Mouse (Mus musculus) left cerebral cortex, postnatal 36 days (tissue): ENCODE results near the gene Tardbp. TPM values are rescaled to one million over a fixed set of nuclear protein-coding genes. Genes with fewer than 3 reads are reported as not detected.
A peak's percentile ranks its signal among the peaks of the same experiment; 100 is the strongest.

Source experiments
- DNase-seq, 2 experiments: peaks; one replicate each; pipeline ENCODE4 v3.0.0; 2021 to 2022; ENCODE audit warnings: low spot score in 2 of 2, mixed read lengths in 1 of 2
- intact Hi-C: fragments of 180-260 bp; cut with DNase I; formaldehyde crosslinking; loops from one replicate; pipeline ENCODE4 v1.15.1; 2025
- total RNA-seq, 2 experiments: library from RNA; stranded (reverse); gene quantifications; 2 replicates each; pipeline ENCODE4 v1.2.3; 2021

Tardbp gene
- 100 to 1,000 TPM; 151 to 208 TPM for total RNA-seq

GRCm38 (mm10) chr4:148626623-148627185, at the start of gene Tardbp:
TSS of gene Tardbp (minus strand) at chr4:148627019.
- intact Hi-C loops: no loop called here
- DNase-seq: peak; percentile 92

- no peak for DNase-seq
- intact Hi-C loops: no loop called here
These were observed 49.6 kb upstream of the Tardbp start for GRCm38 (mm10) chr4:148676188-148676960.

- intact Hi-C loops: no loop called here
- no peak for DNase-seq
These were observed 48.2 kb upstream of the Tardbp start for GRCm38 (mm10) chr4:148675043-148675442.

GRCm38 (mm10) chr4:148671230-148671947, 44.6 kb upstream of the Tardbp start:
- intact Hi-C loops: no loop called here
- DNase-seq: no peak

GRCm38 (mm10) chr4:148667006-148667755, 40.4 kb upstream of the Tardbp start:
- intact Hi-C loops: no loop called here
- no peak for DNase-seq

- no peak for DNase-seq
- intact Hi-C loops: no loop called here
These were observed 37.2 kb upstream of the Tardbp start for GRCm38 (mm10) chr4:148664021-148664420.

- intact Hi-C loops: no loop called here
- DNase-seq: no peak
These were observed 36.5 kb upstream of the Tardbp start for GRCm38 (mm10) chr4:148663326-148663725.

- intact Hi-C loops: no loop called here
- DNase-seq: peak in 1 of 2 experiments; percentile 27
These were observed 35.5 kb upstream of the Tardbp start for GRCm38 (mm10) chr4:148662168-148662965.

GRCm38 (mm10) chr4:148660174-148660573, 33.4 kb upstream of the Tardbp start:
- no peak for DNase-seq
- intact Hi-C loops: no loop called here

GRCm38 (mm10) chr4:148657776-148658175, 31.0 kb upstream of the Tardbp start:
- intact Hi-C loops: no loop called here
- DNase-seq: no peak

- intact Hi-C loops: no loop called here
- DNase-seq: no peak
These were observed 30.0 kb upstream of the Tardbp start for GRCm38 (mm10) chr4:148656691-148657258.

GRCm38 (mm10) chr4:148654701-148655398, 28.0 kb upstream of the Tardbp start:
- DNase-seq: no peak
- intact Hi-C loops: no loop called here

GRCm38 (mm10) chr4:148651045-148651444, 24.2 kb upstream of the Tardbp start:
- intact Hi-C loops: no loop called here

GRCm38 (mm10) chr4:148649309-148649708, 22.5 kb upstream of the Tardbp start:
- DNase-seq: no peak
- intact Hi-C loops: no loop called here

More at GRCm38 (mm10) chr4:148651045-148651444, 24.2 kb upstream of the Tardbp start:
- no peak for DNase-seq

- DNase-seq: peak; percentile 21 to 31
- intact Hi-C loops: no loop called here
These were observed 19.8 kb upstream of the Tardbp start for GRCm38 (mm10) chr4:148646616-148647015.

GRCm38 (mm10) chr4:148644926-148645325, 18.1 kb upstream of the Tardbp start:
- DNase-seq: no peak
- intact Hi-C loops: no loop called here

- intact Hi-C loops: no loop called here
- peak; percentile 45 to 49 for DNase-seq
These were observed 17.3 kb upstream of the Tardbp start for GRCm38 (mm10) chr4:148644157-148644511.
